Mouse (Mus musculus) liver, embryonic 15.5 days (tissue): ENCODE data around the gene C4bp. TPM values are rescaled to one million over a fixed set of nuclear protein-coding genes. Genes with fewer than 3 reads are reported as not detected.
"Not testable (repeated sequence)": the region's sequence is repeated elsewhere in the genome, so short reads cannot be mapped to it uniquely, and the experiment has no call there.

ENCODE experiments used
- ATAC-seq: fragments of 200-750 bp; cut with Nextera tagmentation; 2 replicates; pipeline ENCODE4 v1.8.0; 2017; ENCODE audit warnings: moderate number of reproducible peaks, mild to moderate bottlenecking, moderate library complexity; ENCODE audit not compliant: insufficient read depth
- H3K27ac ChIP-seq: fragments of 300-500 bp; sonication (generic); replicated peaks from 2 replicates; pipeline ENCODE4 v1.5.1; 2015; ENCODE audit warnings: mild to moderate bottlenecking, inconsistent platforms
- H3K27me3 ChIP-seq: fragments of 300-500 bp; sonication (generic); 2 replicates; pipeline ENCODE4 v1.6.1; 2015; ENCODE audit warnings: mild to moderate bottlenecking, inconsistent platforms
- H3K36me3 ChIP-seq: fragments of 300-500 bp; sonication (generic); replicated peaks from 2 replicates; pipeline ENCODE4 v1.6.1; 2015; ENCODE audit warnings: moderate library complexity, mild to moderate bottlenecking, inconsistent platforms
- H3K4me1 ChIP-seq: fragments of 300-500 bp; sonication (generic); replicated peaks from 2 replicates; pipeline ENCODE4 v1.6.1; 2015; ENCODE audit warnings: inconsistent platforms
- H3K4me2 ChIP-seq: fragments of 300-500 bp; sonication (generic); 2 replicates; pipeline ENCODE4 v1.6.1; 2015; ENCODE audit warnings: moderate library complexity, mild to moderate bottlenecking, inconsistent platforms
- H3K4me3 ChIP-seq: fragments of 300-500 bp; sonication (generic); replicated peaks from 2 replicates; pipeline ENCODE4 v1.5.1; 2015; ENCODE audit warnings: mild to moderate bottlenecking, inconsistent platforms
- H3K9ac ChIP-seq: fragments of 300-500 bp; sonication (generic); 2 replicates; pipeline ENCODE4 v1.6.1; 2015; ENCODE audit warnings: moderate library complexity, mild to moderate bottlenecking, inconsistent platforms
- H3K9me3 ChIP-seq: fragments of 300-500 bp; sonication (generic); replicated peaks from 2 replicates; pipeline ENCODE4 v1.6.1; 2016; ENCODE audit warnings: inconsistent platforms
- WGBS: fragments of 180-500 bp; shearing (Covaris S2); methylation state at CpG from one replicate; pipeline ENCODE4 v1.1.7; 2015; ENCODE audit warnings: mixed read lengths; ENCODE audit not compliant: insufficient replicate concordance; 5-methylcytosine and 5-hydroxymethylcytosine counted together
- polyA plus RNA-seq: library from polyadenylated mRNA; unstranded; fragments of >200 nt; fragmentation: Nextera tagmentation; extraction: Ambion mirVana; gene quantifications from 2 replicates; pipeline ENCODE4 v1.2.1, GENCODE M21; 2015

C4bp gene
- 2.7 and 4.8 TPM in 2 replicates for polyA plus RNA-seq

- Histone ChIP-seq H3K9me3 (no peaks in the 10 kb centered on the region), H3K36me3 (no peaks in the 10 kb centered on the region), H3K4me3 (no peak within 1 kb of the TSS), H3K4me2 (no peak within 1 kb of the TSS), H3K27ac (no peak within 1 kb of the TSS), H3K9ac (no peak within 1 kb of the TSS), H3K27me3 (no peaks in the 10 kb centered on the region), H3K4me1 (no peaks in the 10 kb centered on the region)
- ATAC-seq = peak; percentile 44; the same call in 1 of the 2 replicates
- WGBS = 71% methylated on average over 3 of the region's 3 CpGs
These were observed at the start of gene C4bp for GRCm38 (mm10) chr1:130661454-130661853. TSS of gene C4bp (minus strand) at chr1:130661632.

DNA sequence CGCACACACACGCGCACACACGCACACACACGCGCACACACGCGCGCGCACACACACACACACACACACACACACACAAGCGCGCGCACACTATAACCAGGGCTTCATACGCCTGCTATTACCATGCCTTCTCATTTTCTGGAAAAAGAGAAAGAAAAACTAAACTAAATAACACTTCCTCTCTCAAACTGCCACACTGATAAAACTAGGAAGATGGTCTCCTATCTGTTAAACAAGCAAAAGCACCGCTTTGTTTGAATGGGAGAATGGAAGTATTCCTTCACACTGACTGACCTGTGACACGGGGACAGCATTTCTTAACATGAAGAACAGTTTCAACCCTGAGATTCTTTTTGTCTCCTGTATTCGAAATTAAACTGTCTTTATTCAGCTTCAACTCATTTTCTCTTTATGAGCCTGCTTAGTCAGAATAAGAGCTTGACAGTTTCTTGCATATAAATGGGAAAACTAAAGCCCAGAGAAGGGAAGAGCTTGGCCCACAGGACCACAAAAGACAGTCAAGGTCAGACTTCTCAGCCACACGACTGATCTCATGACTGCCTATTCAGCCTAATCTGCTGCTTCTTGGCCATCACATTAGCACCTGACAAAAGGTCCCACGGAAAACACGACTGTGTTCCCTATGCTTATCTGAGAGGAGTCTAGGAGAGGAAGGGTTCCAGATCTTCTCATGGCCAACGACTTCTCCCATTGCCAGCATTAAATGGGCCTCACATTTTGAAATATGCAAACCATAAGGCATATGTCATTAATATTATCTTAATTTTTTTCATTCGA is 49.0 kb upstream of the C4bp start:
- no peak for ATAC-seq
- H3K9ac ChIP-seq = no peak overlapping the region
- WGBS = 85% methylated on average over 22 of the region's 22 CpGs

DNA sequence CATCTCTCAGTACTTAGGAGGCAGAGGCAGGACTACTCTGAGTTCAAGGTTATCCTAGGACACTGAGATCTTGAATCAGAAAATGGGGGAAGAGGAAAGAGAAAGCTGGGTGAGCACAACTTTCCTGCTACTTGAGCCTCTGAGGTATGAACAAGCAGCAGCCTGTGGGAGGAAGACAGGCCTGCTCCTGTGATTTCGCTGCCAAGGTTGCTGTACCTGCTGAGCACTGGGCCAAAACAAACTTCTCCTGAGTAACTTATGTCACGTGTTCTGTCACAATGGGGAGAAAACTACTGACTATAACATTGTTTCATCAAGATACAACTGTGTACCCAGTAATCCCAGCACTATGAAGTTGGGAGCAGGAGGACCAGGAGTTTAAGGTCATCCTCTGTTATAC is 42.2 kb upstream of the C4bp start:
- no peak overlapping the region for H3K27ac ChIP-seq
- H3K36me3 ChIP-seq = peaks cover 90% of the 10 kb centered on the region
- no peak overlapping the region for H3K4me2 ChIP-seq
- 70% methylated on average over 2 of the region's 2 CpGs for WGBS
- ATAC-seq = no peak
- peaks cover 5% of the 10 kb centered on the region; the same call in 1 of the 2 replicates for H3K4me1 ChIP-seq
- no peak overlapping the region for H3K4me3 ChIP-seq
- H3K9me3 ChIP-seq = no peaks in the 10 kb centered on the region
- H3K9ac ChIP-seq = no peak overlapping the region
- no peaks in the 10 kb centered on the region for H3K27me3 ChIP-seq

More for the DNA sequence above, 49.0 kb upstream of the C4bp start:
- H3K4me3 ChIP-seq = no peak overlapping the region
- peaks cover 25% of the 10 kb centered on the region for H3K4me1 ChIP-seq
- no peaks in the 10 kb centered on the region for H3K27me3 ChIP-seq
- H3K27ac ChIP-seq = no peak overlapping the region
- H3K4me2 ChIP-seq = no peak overlapping the region
- no peaks in the 10 kb centered on the region for H3K9me3 ChIP-seq
- peaks cover 63% of the 10 kb centered on the region for H3K36me3 ChIP-seq

DNA sequence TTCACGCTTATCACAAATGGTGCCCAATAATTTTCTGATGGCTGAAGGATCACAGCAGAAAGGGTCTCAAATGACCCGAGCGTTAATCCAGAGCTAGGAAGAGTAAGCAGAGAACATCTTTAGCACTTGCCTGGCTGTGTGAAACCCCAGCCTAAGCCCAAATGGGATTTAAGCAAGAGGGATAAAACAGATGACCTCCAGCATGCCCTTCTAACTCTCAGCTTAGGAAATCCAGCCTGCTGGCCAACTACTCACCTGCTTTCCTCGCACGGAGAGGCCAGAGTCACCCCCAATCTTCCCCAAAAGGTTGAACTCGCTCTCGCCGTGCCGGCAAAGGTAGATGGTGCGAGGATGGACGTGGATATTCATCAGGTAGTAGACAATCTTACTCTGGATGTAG is 40.5 kb upstream of the C4bp start:
- Histone ChIP-seq H3K9me3 (no peaks in the 10 kb centered on the region), H3K4me1 (peaks cover 5% of the 10 kb centered on the region; the same call in 1 of the 2 replicates), H3K4me2 (no peak overlapping the region), H3K27ac (no peak overlapping the region), H3K27me3 (no peaks in the 10 kb centered on the region), H3K36me3 (peaks cover 93% of the 10 kb centered on the region), H3K4me3 (no peak overlapping the region), H3K9ac (no peak overlapping the region)
- no peak for ATAC-seq
- 92% methylated on average over 11 of the region's 11 CpGs for WGBS

- H3K27me3 ChIP-seq = no peaks in the 10 kb centered on the region
- H3K4me3 ChIP-seq = no peak overlapping the region
- peaks cover 5% of the 10 kb centered on the region; the same call in 1 of the 2 replicates for H3K4me1 ChIP-seq
- no peak overlapping the region for H3K27ac ChIP-seq
- H3K9me3 ChIP-seq = no peaks in the 10 kb centered on the region
- no peak for ATAC-seq
- H3K4me2 ChIP-seq = no peak overlapping the region
- H3K36me3 ChIP-seq = peaks cover 89% of the 10 kb centered on the region
- WGBS = 82% methylated on average over 10 of the region's 10 CpGs
- H3K9ac ChIP-seq = no peak overlapping the region
These were observed 38.7 kb upstream of the C4bp start for GRCm38 (mm10) chr1:130699937-130700633.

GRCm38 (mm10) chr1:130698601-130699000 is 37.2 kb upstream of the C4bp start:
- H3K4me2 ChIP-seq = no peak overlapping the region
- no peak overlapping the region for H3K27ac ChIP-seq
- H3K4me1 ChIP-seq = no peaks in the 10 kb centered on the region
- H3K4me3 ChIP-seq = no peak overlapping the region
- no peaks in the 10 kb centered on the region for H3K27me3 ChIP-seq
- no peak overlapping the region for H3K9ac ChIP-seq
- peaks cover 80% of the 10 kb centered on the region for H3K36me3 ChIP-seq
- no peak for ATAC-seq
- 84% methylated on average over 5 of the region's 5 CpGs for WGBS
- H3K9me3 ChIP-seq = no peaks in the 10 kb centered on the region

DNA sequence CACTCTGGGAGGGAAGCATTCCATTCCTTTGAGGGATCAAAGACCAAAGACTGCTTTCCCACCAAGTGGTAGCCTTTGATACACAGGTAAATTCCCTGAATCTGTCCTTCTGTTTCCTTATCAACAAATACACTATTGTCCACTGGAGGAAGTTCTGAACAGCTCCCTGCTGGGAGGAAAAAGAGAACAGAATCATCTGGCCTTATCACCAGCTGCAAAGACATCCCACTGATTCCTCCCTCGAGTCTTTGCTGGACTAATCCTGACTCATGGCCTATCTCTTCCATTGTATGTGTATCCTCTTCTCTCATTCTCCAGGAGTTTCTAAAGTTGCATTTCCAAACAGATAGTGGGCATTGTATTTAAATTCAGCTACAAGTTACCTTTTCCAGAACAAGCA is 22.5 kb upstream of the C4bp start:
- no peak overlapping the region for H3K4me3 ChIP-seq
- 9% methylated on average over 1 of the region's 1 CpGs for WGBS
- H3K4me1 ChIP-seq = no peaks in the 10 kb centered on the region
- H3K9ac ChIP-seq = no peak overlapping the region
- no peak for ATAC-seq
- no peak overlapping the region for H3K4me2 ChIP-seq
- H3K27ac ChIP-seq = no peak overlapping the region
- no peaks in the 10 kb centered on the region for H3K9me3 ChIP-seq
- H3K36me3 ChIP-seq = peaks cover 4% of the 10 kb centered on the region; the same call in 1 of the 2 replicates
- no peaks in the 10 kb centered on the region for H3K27me3 ChIP-seq

- no peaks in the 10 kb centered on the region for H3K27me3 ChIP-seq
- 53% methylated on average over 6 of the region's 6 CpGs for WGBS
- no peak overlapping the region for H3K4me3 ChIP-seq
- H3K4me1 ChIP-seq = no peaks in the 10 kb centered on the region
- H3K9ac ChIP-seq = no peak overlapping the region
- no peak for ATAC-seq
- H3K9me3 ChIP-seq = no peaks in the 10 kb centered on the region
- no peaks in the 10 kb centered on the region for H3K36me3 ChIP-seq
- H3K4me2 ChIP-seq = no peak overlapping the region
- H3K27ac ChIP-seq = no peak overlapping the region
These were observed 20.4 kb upstream of the C4bp start for GRCm38 (mm10) chr1:130681656-130682413.

DNA sequence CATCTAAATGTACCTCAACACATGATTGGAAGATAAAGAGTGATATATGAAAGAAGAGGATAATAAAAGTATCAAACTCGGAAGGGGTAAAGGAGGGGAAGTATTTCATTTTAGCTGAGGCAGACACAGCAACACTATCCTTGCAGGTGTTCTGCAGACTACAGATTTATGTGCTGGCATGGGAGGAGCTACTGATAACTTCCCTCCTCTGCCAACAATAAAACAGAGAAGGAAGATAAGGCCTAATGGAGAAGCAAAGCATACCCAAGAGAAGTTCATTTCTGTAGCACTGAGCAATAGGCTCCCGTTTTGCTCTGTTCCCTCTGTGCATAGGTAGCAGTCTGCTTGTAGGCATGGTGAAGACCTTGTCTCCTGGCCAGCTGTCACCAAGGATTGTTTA is 19.6 kb upstream of the C4bp start:
- H3K9ac ChIP-seq = no peak overlapping the region
- H3K4me2 ChIP-seq = no peak overlapping the region
- no peaks in the 10 kb centered on the region for H3K9me3 ChIP-seq
- WGBS = 33% methylated on average over 2 of the region's 2 CpGs
- no peak overlapping the region for H3K27ac ChIP-seq
- H3K4me3 ChIP-seq = no peak overlapping the region
- no peak for ATAC-seq
- no peaks in the 10 kb centered on the region for H3K27me3 ChIP-seq
- no peaks in the 10 kb centered on the region for H3K36me3 ChIP-seq
- H3K4me1 ChIP-seq = no peaks in the 10 kb centered on the region

DNA sequence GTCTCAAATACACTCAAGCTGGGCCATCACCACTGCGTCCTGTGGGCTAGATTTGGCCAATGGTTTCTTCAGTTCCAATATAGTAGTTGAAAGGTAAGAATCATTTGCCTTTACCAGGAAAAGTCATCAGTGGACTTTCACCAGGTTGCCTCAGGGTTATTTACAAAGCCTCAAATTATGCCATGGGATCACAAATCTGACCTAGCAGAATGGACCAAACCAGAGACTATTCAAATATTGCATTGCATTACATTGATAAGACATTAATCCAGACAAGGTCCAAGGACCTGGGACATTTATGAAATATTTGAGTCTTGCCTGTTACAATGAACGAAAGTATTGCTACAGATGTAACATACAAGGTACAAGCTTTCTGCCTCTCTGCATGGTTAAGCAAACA is 17.1 kb upstream of the C4bp start:
- WGBS = 58% methylated on average over 2 of the region's 2 CpGs
- H3K36me3 ChIP-seq = no peaks in the 10 kb centered on the region
- H3K9me3 ChIP-seq = no peaks in the 10 kb centered on the region
- no peak for ATAC-seq
- H3K27me3 ChIP-seq = no peaks in the 10 kb centered on the region
- no peak overlapping the region for H3K9ac ChIP-seq
- no peak overlapping the region for H3K27ac ChIP-seq
- no peak overlapping the region for H3K4me3 ChIP-seq
- no peak overlapping the region for H3K4me2 ChIP-seq
- H3K4me1 ChIP-seq = no peaks in the 10 kb centered on the region

DNA sequence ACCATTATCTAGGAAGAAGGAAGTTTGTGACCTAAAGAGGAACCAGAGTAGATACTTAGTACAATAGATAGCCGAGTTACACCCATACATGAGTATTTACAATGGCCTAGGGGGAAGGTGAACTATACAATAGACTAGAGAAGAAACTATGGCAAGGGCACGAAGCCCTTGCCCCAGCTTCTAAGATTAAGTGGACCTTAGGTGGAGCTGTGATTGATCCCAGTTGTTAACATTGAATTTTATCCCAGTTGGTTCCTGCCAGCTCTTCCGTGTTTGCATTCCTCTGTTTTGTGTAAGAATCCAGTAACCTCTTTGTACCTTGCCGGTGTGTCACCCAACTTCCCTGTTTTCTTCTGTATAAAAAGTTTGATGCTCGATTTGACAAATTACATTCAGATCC is 2.1 kb upstream of the C4bp start:
- ATAC-seq, H3K9ac ChIP-seq, H3K27ac ChIP-seq, H3K4me2 ChIP-seq, H3K27me3 ChIP-seq, H3K4me1 ChIP-seq, H3K4me3 ChIP-seq, H3K9me3 ChIP-seq, H3K36me3 ChIP-seq: not testable (repeated sequence)
- WGBS = 65% methylated on average over 5 of the region's 5 CpGs
